Mouse (Mus musculus) MEL (cell line): Measurements from ENCODE around the gene Casz1. TPM values are rescaled to one million over a fixed set of nuclear protein-coding genes. Genes with fewer than 3 reads are reported as not detected.

ENCODE experiments used
- DNase-seq: peaks from one replicate; pipeline ENCODE4 v3.0.0; 2011; ENCODE audit warnings: low read depth, low spot score
- H3K27ac ChIP-seq: 2 replicates; pipeline ENCODE4 v1.5.1; 2012; ENCODE audit warnings: low read depth, mild to moderate bottlenecking, control low read depth, low read length, moderate library complexity; ENCODE audit not compliant: control insufficient read depth
- H3K27me3 ChIP-seq, 2 experiments: fragments of 150-350 bp in 1 of 2; sonication (generic) in 1 of 2; 2 replicates each; pipeline ENCODE4 v1.6.1; 2012; ENCODE audit warnings: low read length in 2 of 2, mild to moderate bottlenecking in 2 of 2, improper control_type of control experiment in 1 of 2, moderate library complexity in 1 of 2; ENCODE audit not compliant: insufficient read depth in 2 of 2, control insufficient read depth in 1 of 2
- H3K36me3 ChIP-seq, 2 experiments: 2 replicates each; pipeline ENCODE4 v1.6.1; 2012 to 2014; ENCODE audit warnings: low read length in 2 of 2, improper control_type of control experiment in 1 of 2, inconsistent platforms in 1 of 2, mild to moderate bottlenecking in 1 of 2; ENCODE audit not compliant: insufficient read depth in 2 of 2, control insufficient read depth in 1 of 2
- H3K4me1 ChIP-seq, 2 experiments: fragments of 150-350 bp in 1 of 2; sonication (generic) in 1 of 2; 2 replicates each; pipeline ENCODE4 v1.6.1; 2012; ENCODE audit warnings: low read length in 2 of 2, improper control_type of control experiment in 1 of 2, mild to moderate bottlenecking in 1 of 2; ENCODE audit not compliant: insufficient read depth in 2 of 2, control insufficient read depth in 1 of 2
- H3K4me3 ChIP-seq, 2 experiments: fragments of 150-350 bp in 1 of 2; sonication (generic) in 1 of 2; 2 replicates each; pipeline ENCODE4 v1.5.1; 2012; ENCODE audit warnings: low read depth in 2 of 2, low read length in 2 of 2, mild to moderate bottlenecking in 2 of 2, moderate library complexity in 2 of 2, control low read depth in 1 of 2, improper control_type of control experiment in 1 of 2; ENCODE audit not compliant: control insufficient read depth in 1 of 2, insufficient read depth in 1 of 2
- H3K79me2 ChIP-seq: 2 replicates; pipeline ENCODE4 v1.6.1; 2012; ENCODE audit warnings: mild to moderate bottlenecking, low read length, moderate library complexity; ENCODE audit not compliant: control insufficient read depth, poor library complexity, insufficient read depth
- H3K9ac ChIP-seq: 2 replicates; pipeline ENCODE4 v1.6.1; 2012; ENCODE audit warnings: low read depth, mild to moderate bottlenecking, control low read depth, low read length, moderate library complexity; ENCODE audit not compliant: control insufficient read depth, poor library complexity, severe bottlenecking
- H3K9me3 ChIP-seq: fragments of 150-350 bp; sonication (generic); replicated peaks from 2 replicates; pipeline ENCODE4 v1.6.1; 2012; ENCODE audit warnings: mild to moderate bottlenecking, low read length, improper control_type of control experiment, moderate library complexity; ENCODE audit not compliant: insufficient read depth
- CHD1 ChIP-seq: IDR thresholded peaks from 2 replicates; pipeline ENCODE4 v1.6.1; 2012; ENCODE audit warnings: low read depth, mild to moderate bottlenecking, inconsistent platforms, low read length, improper control_type of control experiment
- EP300 ChIP-seq, 2 experiments: IDR thresholded peaks; 2 replicates each; pipeline ENCODE4 v1.6.1; 2011; ENCODE audit warnings: improper control_type of control experiment in 2 of 2, low read length in 2 of 2, low read depth in 1 of 2, mild to moderate bottlenecking in 1 of 2
- GATA1 ChIP-seq: IDR thresholded peaks from 2 replicates; pipeline ENCODE4 v1.6.1; 2011; ENCODE audit warnings: low read depth, low read length, improper control_type of control experiment
- HCFC1 ChIP-seq: IDR thresholded peaks from 2 replicates; pipeline ENCODE4 v1.6.1; 2012; ENCODE audit warnings: low read depth, mild to moderate bottlenecking, inconsistent platforms, low read length, improper control_type of control experiment, moderate library complexity
- KAT2A ChIP-seq: conservative IDR thresholded peaks from 2 replicates; pipeline ENCODE4 v1.6.1; 2012; ENCODE audit warnings: low read depth, low read length, improper control_type of control experiment, inconsistent platforms
- MAFK ChIP-seq: IDR thresholded peaks from 2 replicates; pipeline ENCODE4 v1.6.1; 2011; ENCODE audit warnings: low read depth, mild to moderate bottlenecking, low read length, improper control_type of control experiment, borderline replicate concordance
- MAX ChIP-seq: IDR thresholded peaks from 2 replicates; pipeline ENCODE4 v1.6.1; 2011; ENCODE audit warnings: low read length, improper control_type of control experiment
- MEF2A ChIP-seq: IDR thresholded peaks from 2 replicates; pipeline ENCODE4 v1.6.1; 2014; ENCODE audit warnings: low read depth, mild to moderate bottlenecking, inconsistent platforms, low read length, improper control_type of control experiment; ENCODE audit not compliant: poor library complexity, insufficient replicate concordance, severe bottlenecking; ENCODE audit errors: extremely low read depth
- MXI1 ChIP-seq: IDR thresholded peaks from 2 replicates; pipeline ENCODE4 v1.6.1; 2011; ENCODE audit warnings: mild to moderate bottlenecking, low read depth, low read length, improper control_type of control experiment
- MYB ChIP-seq: IDR thresholded peaks from 2 replicates; pipeline ENCODE4 v1.6.1; 2011; ENCODE audit warnings: mild to moderate bottlenecking, low read depth, low read length, improper control_type of control experiment
- MYC ChIP-seq: IDR thresholded peaks from 2 replicates; pipeline ENCODE4 v1.6.1; 2011; ENCODE audit warnings: low read depth, mild to moderate bottlenecking, low read length, improper control_type of control experiment, moderate library complexity
- NELFE ChIP-seq: IDR thresholded peaks from 2 replicates; pipeline ENCODE4 v1.6.1; 2011; ENCODE audit warnings: low read depth, low read length, improper control_type of control experiment
- POLR2A ChIP-seq, 2 experiments: IDR thresholded peaks; 2 replicates each; pipeline ENCODE4 v1.6.1; 2011 to 2012; ENCODE audit warnings: low read length in 2 of 2, mild to moderate bottlenecking in 2 of 2, control low read depth in 1 of 2, improper control_type of control experiment in 1 of 2, low read depth in 1 of 2, moderate library complexity in 1 of 2; ENCODE audit not compliant: control insufficient read depth in 1 of 2, insufficient read depth in 1 of 2, poor library complexity in 1 of 2
- POLR2AphosphoS2 ChIP-seq: IDR thresholded peaks from 2 replicates; pipeline ENCODE4 v1.6.1; 2011; ENCODE audit warnings: low read length, improper control_type of control experiment
- RAD21 ChIP-seq: IDR thresholded peaks from 2 replicates; pipeline ENCODE4 v1.6.1; 2011; ENCODE audit warnings: mild to moderate bottlenecking, low read depth, low read length, improper control_type of control experiment
- RCOR1 ChIP-seq: IDR thresholded peaks from 2 replicates; pipeline ENCODE4 v1.6.1; 2012; ENCODE audit warnings: low read depth, mild to moderate bottlenecking, inconsistent platforms, low read length, improper control_type of control experiment
- TAL1 ChIP-seq: IDR thresholded peaks from 2 replicates; pipeline ENCODE4 v1.6.1; 2012; ENCODE audit warnings: mild to moderate bottlenecking, inconsistent platforms, low read length, moderate library complexity, mixed read lengths
- TBP ChIP-seq: IDR thresholded peaks from 2 replicates; pipeline ENCODE4 v1.8.0; 2011; ENCODE audit warnings: low read depth, low read length, improper control_type of control experiment
- TCF12 ChIP-seq: IDR thresholded peaks from 2 replicates; pipeline ENCODE4 v1.6.1; 2014; ENCODE audit warnings: low read depth, mild to moderate bottlenecking, inconsistent platforms, low read length, improper control_type of control experiment, moderate library complexity
- UBTF ChIP-seq: IDR thresholded peaks from 2 replicates; pipeline ENCODE4 v1.6.1; 2012; ENCODE audit warnings: low read depth, mild to moderate bottlenecking, inconsistent platforms, low read length, improper control_type of control experiment, moderate library complexity, borderline replicate concordance; ENCODE audit not compliant: insufficient read depth
- USF1 ChIP-seq: IDR thresholded peaks from 2 replicates; pipeline ENCODE4 v1.6.1; 2014; ENCODE audit warnings: low read depth, mild to moderate bottlenecking, inconsistent platforms, low read length, improper control_type of control experiment, moderate library complexity
- USF2 ChIP-seq, 2 experiments: IDR thresholded peaks; 2 replicates each; pipeline ENCODE4 v1.6.1; 2011 to 2012; ENCODE audit warnings: improper control_type of control experiment in 2 of 2, low read length in 2 of 2, borderline replicate concordance in 1 of 2, inconsistent platforms in 1 of 2, low read depth in 1 of 2, mild to moderate bottlenecking in 1 of 2; ENCODE audit not compliant: insufficient read depth in 1 of 2
- ZMIZ1 ChIP-seq: IDR thresholded peaks from 2 replicates; pipeline ENCODE4 v1.6.1; 2012; ENCODE audit warnings: low read depth, mild to moderate bottlenecking, inconsistent platforms, low read length, improper control_type of control experiment, moderate library complexity
- ZNF384 ChIP-seq: IDR thresholded peaks from 2 replicates; pipeline ENCODE4 v1.6.1; 2012; ENCODE audit warnings: low read depth, mild to moderate bottlenecking, inconsistent platforms, low read length, improper control_type of control experiment
- polyA plus RNA-seq, 2 experiments: library from polyadenylated mRNA; stranded (reverse) in 1 of 2; unstranded in 1 of 2; fragments of >175 nt in 1 of 2; fragments of >200 nt in 1 of 2; gene quantifications; 2 replicates each; pipeline versions ENCODE4 v1.2.1 to v1.2.4; 2012; ENCODE audit warnings: low replicate concordance in 2 of 2, low read depth in 1 of 2; ENCODE audit not compliant: insufficient read length in 2 of 2, insufficient read depth in 1 of 2, missing spikeins in 1 of 2
- total RNA-seq: library from RNA; depleted of rRNA; stranded (reverse); fragments of 300-350 nt; gene quantifications from 2 replicates; pipeline ENCODE4 v1.2.3, GENCODE M21; 2012

The Casz1 gene
- total and polyA plus RNA-seq, 3 experiments, result 1.3 to 3.2 TPM; not detected in 1

GRCm38 (mm10) chr4:148816556-148816955 lies 12.3 kb downstream of the Casz1 start:
- H3K27me3 ChIP-seq, result no peaks in the 10 kb centered on the region

GRCm38 (mm10) chr4:148818161-148818560 lies 13.9 kb downstream of the Casz1 start:
- no peak overlapping the region for H3K4me3 ChIP-seq
- no peak for DNase-seq
- no peak overlapping the region for H3K27ac ChIP-seq
- no peak for TF ChIP-seq POLR2A (IDR thresholded peaks at IDR 0.05; ENCODE audit: control insufficient read depth in 1 of 2, insufficient read depth in 1 of 2, low read depth in 1 of 2, low read length in 2 of 2, poor library complexity in 1 of 2)
- no peak for TF ChIP-seq USF1
- TF ChIP-seq MXI1, result no peak
- TF ChIP-seq ZNF384, result no peak
- no peak for TF ChIP-seq TCF12
- TF ChIP-seq GATA1, result no peak
- no peak for TF ChIP-seq RCOR1
- no peak for TF ChIP-seq ZMIZ1
- TF ChIP-seq MYB, result no peak
- no peak for TF ChIP-seq KAT2A
- TF ChIP-seq RAD21, result no peak
- TF ChIP-seq, all 39 proteins: peak for 0
- Histone ChIP-seq H3K79me2 (no peaks in the 10 kb centered on the region), H3K27me3 (no peaks in the 10 kb centered on the region), H3K4me1 (no peaks in the 10 kb centered on the region), H3K36me3 (no peaks in the 10 kb centered on the region), H3K9ac (no peak overlapping the region), H3K9me3 (no peaks in the 10 kb centered on the region)

More at GRCm38 (mm10) chr4:148816556-148816955, 12.3 kb downstream of the Casz1 start:
- Histone ChIP-seq H3K27ac (no peak overlapping the region), H3K79me2 (no peaks in the 10 kb centered on the region), H3K9me3 (no peaks in the 10 kb centered on the region), H3K4me1 (no peaks in the 10 kb centered on the region), H3K9ac (no peak overlapping the region), H3K36me3 (no peaks in the 10 kb centered on the region)
- TF ChIP-seq CHD1, result no peak
- no peak for TF ChIP-seq NELFE
- no peak for TF ChIP-seq USF2 (IDR thresholded peaks at IDR 0.05; ENCODE audit: borderline replicate concordance in 1 of 2, insufficient read depth in 1 of 2, low read depth in 1 of 2, low read length in 2 of 2)
- TF ChIP-seq MEF2A, result no peak
- TF ChIP-seq POLR2A (IDR thresholded peaks at IDR 0.05; ENCODE audit: control insufficient read depth in 1 of 2, insufficient read depth in 1 of 2, low read depth in 1 of 2, low read length in 2 of 2, poor library complexity in 1 of 2), result no peak
- TF ChIP-seq, all 39 proteins: peak for 0
- no peak overlapping the region for H3K4me3 ChIP-seq
- DNase-seq, result no peak

GRCm38 (mm10) chr4:148820171-148820570 lies 15.9 kb downstream of the Casz1 start:
- H3K9me3 ChIP-seq, result no peaks in the 10 kb centered on the region
- H3K4me3 ChIP-seq, result no peak overlapping the region
- H3K27me3 ChIP-seq, result peaks cover 2 to 3% of the 10 kb centered on the region in 2 experiments; a peak in 2 of 4 replicates
- no peaks in the 10 kb centered on the region for H3K4me1 ChIP-seq
- no peaks in the 10 kb centered on the region for H3K79me2 ChIP-seq
- TF ChIP-seq GATA1 (no peak), CHD1 (no peak), ZNF384 (no peak), MXI1 (no peak), POLR2A (IDR thresholded peaks at IDR 0.05; ENCODE audit: control insufficient read depth in 1 of 2, insufficient read depth in 1 of 2, low read depth in 1 of 2, low read length in 2 of 2, poor library complexity in 1 of 2) (no peak), MAFK (no peak), USF1 (no peak), KAT2A (no peak), RAD21 (no peak), TCF12 (no peak), EP300 (IDR thresholded peaks at IDR 0.05; ENCODE audit: low read depth in 1 of 2, low read length in 2 of 2) (no peak), TAL1 (no peak), MYC (no peak), POLR2AphosphoS2 (no peak), UBTF (no peak), TBP (no peak), USF2 (IDR thresholded peaks at IDR 0.05; ENCODE audit: borderline replicate concordance in 1 of 2, insufficient read depth in 1 of 2, low read depth in 1 of 2, low read length in 2 of 2) (no peak), MAX (no peak), HCFC1 (no peak)
- no peak for DNase-seq
- H3K27ac ChIP-seq, result no peak overlapping the region
- no peaks in the 10 kb centered on the region for H3K36me3 ChIP-seq
- no peak overlapping the region for H3K9ac ChIP-seq
